Mouse (Mus musculus) cerebellum, adult 8-10 months (tissue): Measurements from ENCODE around the gene Lrpprc.

Experiments
- DNase-seq: peaks from one replicate; pipeline ENCODE4 v3.0.0; 2022

Lrpprc gene

DNA sequence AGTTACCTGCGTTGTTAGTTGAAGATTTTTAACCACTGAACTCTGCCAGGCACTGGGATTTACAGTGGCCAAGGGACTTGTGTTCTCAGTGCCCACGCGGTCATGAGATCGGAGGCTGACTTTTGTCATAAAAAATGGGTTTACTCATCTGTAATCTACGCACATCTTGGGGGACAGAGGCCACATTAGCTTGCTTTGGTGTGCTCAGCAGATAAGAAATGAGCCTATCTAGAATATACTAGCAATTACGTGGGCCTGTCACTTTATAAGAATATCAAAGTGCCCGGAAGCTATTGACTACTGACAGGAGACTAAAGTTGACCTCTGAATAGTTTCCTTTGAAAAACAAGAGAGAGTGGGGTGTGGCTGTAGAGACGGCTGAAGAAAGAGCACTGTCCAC, 131.6 kb downstream of the Lrpprc start:
- no peak for DNase-seq

DNA sequence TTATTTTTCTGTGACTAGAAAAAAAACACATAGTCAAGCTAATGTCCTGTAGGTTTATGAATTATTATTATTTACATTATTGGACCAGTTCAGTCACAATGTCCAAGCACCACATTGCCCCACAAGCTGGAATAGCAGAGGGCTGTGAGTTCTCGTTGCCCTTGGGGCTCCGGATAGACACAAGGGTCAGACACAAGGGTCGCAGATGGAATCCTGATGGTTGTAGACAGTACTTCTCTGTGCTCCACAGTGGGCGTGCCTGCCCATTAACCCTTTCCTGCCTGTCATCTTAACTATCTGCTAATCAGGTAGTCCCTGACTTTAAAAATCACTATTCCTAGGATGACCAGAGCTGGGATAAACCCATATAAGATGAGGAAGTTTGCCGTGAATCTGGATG, 132.4 kb downstream of the Lrpprc start:
- no peak for DNase-seq

DNA sequence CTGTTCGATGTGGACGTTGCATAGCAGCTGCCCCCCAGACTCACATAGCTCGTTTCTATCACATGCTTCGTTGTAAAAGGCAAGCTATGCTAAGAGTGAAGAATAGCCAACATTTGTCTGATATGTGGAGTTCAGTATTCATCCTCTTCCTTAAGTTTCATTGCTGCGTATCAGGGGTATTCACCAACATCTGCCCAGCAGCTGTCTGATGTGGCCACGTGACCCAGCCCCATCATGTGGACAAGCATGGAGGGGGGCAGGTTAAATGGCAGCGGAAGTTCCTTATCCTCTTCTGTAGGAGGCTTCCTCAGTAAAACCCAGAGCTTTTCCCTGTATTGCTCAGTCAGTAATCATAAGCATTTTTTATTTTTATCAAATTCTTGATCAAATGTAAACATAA, 132.8 kb downstream of the Lrpprc start:
- DNase-seq, result no peak

DNA sequence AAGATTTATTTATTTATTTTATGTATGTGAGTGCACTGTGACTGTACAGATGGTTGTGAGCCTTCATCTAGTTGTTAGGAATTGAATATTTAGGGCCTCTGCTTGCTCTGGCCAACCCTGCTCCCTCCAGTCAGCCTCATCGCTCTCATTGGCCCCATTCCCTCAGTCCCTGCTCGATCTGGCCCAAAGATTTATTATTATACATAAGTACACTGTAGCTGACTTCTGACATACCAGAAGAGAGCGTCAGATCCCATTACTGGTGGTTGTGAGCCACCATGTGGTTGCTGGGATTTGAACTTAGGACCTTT, 133.2 kb downstream of the Lrpprc start:
- DNase-seq, result no peak

DNA sequence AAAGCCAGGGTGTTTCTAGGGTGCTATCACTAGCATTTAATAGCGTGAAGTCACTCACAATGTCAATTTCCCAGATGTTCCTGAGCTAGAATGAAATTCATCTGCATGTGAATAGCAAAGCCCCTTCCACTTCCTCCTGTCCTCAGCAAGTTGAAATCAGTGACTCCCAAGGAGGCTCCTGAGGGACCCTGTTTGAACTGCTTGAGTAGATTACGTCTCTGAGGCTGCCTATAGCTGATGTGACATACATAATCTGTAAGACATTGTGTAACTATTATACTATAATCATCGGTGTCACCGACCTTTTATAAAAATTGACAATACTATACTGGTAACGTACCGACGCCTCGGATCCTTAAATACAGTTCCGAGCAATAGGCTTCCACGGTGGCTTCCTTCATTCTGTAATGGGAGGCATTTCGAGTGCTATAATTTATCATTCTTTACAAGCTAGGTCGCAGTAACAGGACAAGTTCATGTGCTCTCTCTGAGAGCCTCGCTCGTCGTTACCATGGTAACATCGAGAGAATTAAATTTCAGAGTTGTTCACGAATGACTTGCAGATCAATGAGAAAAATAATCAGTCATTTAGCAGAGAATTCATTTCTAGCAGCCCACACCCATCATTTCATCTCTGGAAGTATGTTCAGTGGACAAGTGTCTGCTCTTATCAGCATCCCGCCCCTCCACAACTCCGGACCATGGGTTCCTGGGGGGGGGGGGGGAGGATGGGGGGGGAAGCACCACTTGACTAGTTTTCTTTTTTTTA, 133.8 kb downstream of the Lrpprc start:
- no peak for DNase-seq

DNA sequence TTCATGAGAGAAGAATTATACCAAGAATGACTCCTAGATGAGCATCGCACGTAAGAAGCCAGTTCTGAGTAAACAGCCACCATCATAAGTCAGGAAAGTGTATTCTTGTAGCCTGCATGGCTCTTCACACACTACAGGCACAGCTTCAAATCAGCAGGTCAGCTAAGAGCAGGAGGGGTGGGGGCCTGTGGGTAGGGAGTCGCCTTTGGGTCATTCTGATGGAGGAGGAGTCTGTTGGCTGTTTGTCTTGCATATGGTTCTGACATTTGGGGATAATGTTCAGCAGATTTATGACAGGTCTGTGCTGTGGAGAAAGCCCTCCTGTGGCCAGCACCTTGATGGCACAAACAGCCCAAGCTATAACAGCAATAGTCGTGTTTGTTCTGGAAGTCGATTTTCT, 134.4 kb downstream of the Lrpprc start:
- DNase-seq, result no peak
